Mouse (Mus musculus): Measurements from ENCODE around the gene Tex13b. TPM values are rescaled to one million over a fixed set of nuclear protein-coding genes. Genes with fewer than 3 reads are reported as not detected.

Tex13b gene
- polyA plus RNA-seq, 1 experiment from 2014 or later = not detected

GRCm38 (mm10) chrX:140822295-140822694 lies 9.1 kb upstream of the Tex13b start:
- Histone ChIP-seq H3K9me3 (ENCODE audit: control insufficient read depth, low read length) (no peaks in the 10 kb centered on the region), H3K36me3 (ENCODE audit: control insufficient read depth, insufficient read depth, low read length) (no peaks in the 10 kb centered on the region), H3K4me2 (replicated peaks; ENCODE audit: low read depth, low read length) (no peak overlapping the region), H3K27me3 (ENCODE audit: control insufficient read depth, insufficient read depth, low read length) (no peaks in the 10 kb centered on the region), H3K27ac (ENCODE audit: low read depth, low read length) (no peak overlapping the region), H3K4me1 (ENCODE audit: control insufficient read depth, insufficient read depth, low read length) (no peaks in the 10 kb centered on the region), H3K4me3 (ENCODE audit: low read length) (no peak overlapping the region), H3K9ac (ENCODE audit: low read depth, low read length) (no peak overlapping the region)
- 74% methylated on average over 17 of the region's 17 CpGs for WGBS
- no peak for ATAC-seq (ENCODE audit: low FRiP score, low TSS enrichment)

- no peak overlapping the region for H3K9ac ChIP-seq (ENCODE audit: low read depth, low read length)
- WGBS = 74% methylated on average over 2 of the region's 2 CpGs
- H3K4me3 ChIP-seq (ENCODE audit: low read length) = no peak overlapping the region
- no peaks in the 10 kb centered on the region for H3K4me1 ChIP-seq (ENCODE audit: control insufficient read depth, insufficient read depth, low read length)
- no peak overlapping the region for H3K4me2 ChIP-seq (replicated peaks; ENCODE audit: low read depth, low read length)
- no peaks in the 10 kb centered on the region for H3K9me3 ChIP-seq (ENCODE audit: control insufficient read depth, low read length)
- no peaks in the 10 kb centered on the region for H3K27me3 ChIP-seq (ENCODE audit: control insufficient read depth, insufficient read depth, low read length)
- ATAC-seq (ENCODE audit: low FRiP score, low TSS enrichment) = no peak
- H3K27ac ChIP-seq (ENCODE audit: low read depth, low read length) = no peak overlapping the region
- no peaks in the 10 kb centered on the region for H3K36me3 ChIP-seq (ENCODE audit: control insufficient read depth, insufficient read depth, low read length)
Measured at GRCm38 (mm10) chrX:140805340-140805739, 7.9 kb downstream of the Tex13b start.

GRCm38 (mm10) chrX:140769794-140770193 lies 43.4 kb downstream of the Tex13b start:
- Histone ChIP-seq H3K36me3 (ENCODE audit: control insufficient read depth, insufficient read depth, low read length) (no peaks in the 10 kb centered on the region), H3K9me3 (ENCODE audit: control insufficient read depth, low read length) (no peaks in the 10 kb centered on the region), H3K27ac (ENCODE audit: low read depth, low read length) (no peak overlapping the region), H3K4me3 (ENCODE audit: low read length) (no peak overlapping the region), H3K27me3 (ENCODE audit: control insufficient read depth, insufficient read depth, low read length) (no peaks in the 10 kb centered on the region), H3K4me2 (replicated peaks; ENCODE audit: low read depth, low read length) (no peak overlapping the region), H3K4me1 (ENCODE audit: control insufficient read depth, insufficient read depth, low read length) (no peaks in the 10 kb centered on the region), H3K9ac (ENCODE audit: low read depth, low read length) (no peak overlapping the region)
- 83% methylated on average over 1 of the region's 1 CpGs for WGBS
- ATAC-seq (ENCODE audit: low FRiP score, low TSS enrichment) = no peak

Other genes starting within 250 kb of the Tex13b start
- 77.8 and 90.2 TPM in 2 replicates for gene Tsc22d3, start 212.8 kb downstream of the Tex13b start, polyA plus RNA-seq (2014; fragmentation: Nextera tagmentation; extraction: Ambion mirVana)
- 4.2 and 6.9 TPM in 2 replicates for gene Mid2, start 148.8 kb downstream of the Tex13b start, polyA plus RNA-seq (2014; fragmentation: Nextera tagmentation; extraction: Ambion mirVana)
- 0.23 and 0.54 TPM in 2 replicates for gene Vsig1, start 94.2 kb upstream of the Tex13b start, polyA plus RNA-seq (2014; fragmentation: Nextera tagmentation; extraction: Ambion mirVana)
- 54.6 and 60.1 TPM in 2 replicates for gene Psmd10, start 143.3 kb upstream of the Tex13b start, polyA plus RNA-seq (2014; fragmentation: Nextera tagmentation; extraction: Ambion mirVana)
- gene Atg4a, start 143.5 kb upstream of the Tex13b start, polyA plus RNA-seq (2014; fragmentation: Nextera tagmentation; extraction: Ambion mirVana) = 16.3 and 17.7 TPM in 2 replicates